ENCODE assay signal across 8 mouse cellular contexts in genomic region chr6:127155468-127155867, GRCm38 (mm10). TPM values are rescaled to one million over a fixed set of nuclear protein-coding genes. Genes with fewer than 3 reads are reported as not detected.
DNase-seq lines count a peak whose midpoint lies in the region; ATAC-seq and TF ChIP-seq lines count a peak whose summit lies in the region.

No protein-coding gene starts in this region.

- H3K4me2 ChIP-seq in forebrain, embryonic 14.5 days (ENCODE audit: low read length), result peak overlapping the region; percentile 76
- H3K4me2 ChIP-seq in intestine, postnatal 0 days (replicated peaks; ENCODE audit: low read depth), result peak overlapping the region; percentile 88

- intact Hi-C loops in gastrocnemius, postnatal 14 days (cut with DNase I; ENCODE audit: low total_unique reads), result loop anchor here (10.0 kb wide), 1 partner anchor 99 kb away; no protein-coding TSS in a partner anchor

- no peak for TF ChIP-seq CTCF in intestine, postnatal 0 days (IDR thresholded peaks at IDR 0.05; ENCODE audit: low read depth)

- H3K4me1 ChIP-seq in forebrain, embryonic 14.5 days (ENCODE audit: control insufficient read depth, insufficient read depth, low read length), result peaks cover 24% of the 10 kb centered on the region
- 0 out of 2 replicates have a peak, but pooled peaks cover 6% of the 10 kb centered on the region for H3K4me1 ChIP-seq in intestine, postnatal 0 days (replicated peaks; ENCODE audit: control insufficient read depth, insufficient read depth, low read length)

- H3K9ac ChIP-seq in forebrain, embryonic 14.5 days (ENCODE audit: low read length), result peak overlapping the region; percentile 43; the same call in 1 of the 2 replicates
- peak overlapping the region; percentile 19; the same call in 1 of the 2 replicates for H3K9ac ChIP-seq in intestine, postnatal 0 days (ENCODE audit: low read depth, low read length)

- peak; percentile 52 to 56 for DNase-seq in spleen, postnatal 36 days (ENCODE audit: low spot score in 2 of 2)
- DNase-seq in spleen, postnatal 14 days (ENCODE audit: low spot score in 2 of 2), result no peak
- no peak for DNase-seq in forebrain, embryonic 14.5 days (ENCODE audit: low spot score)
- DNase-seq in lung, postnatal 14 days, result peak; percentile 27
- peak; percentile 41 for DNase-seq in thymus, postnatal 0 days (ENCODE audit: low spot score)
- no peak for DNase-seq in gastrocnemius, postnatal 14 days
- no peak for DNase-seq in urinary bladder, postnatal 14 days (ENCODE audit: low spot score)

- no peak overlapping the region for H3K27ac ChIP-seq in forebrain, embryonic 14.5 days (ENCODE audit: low read depth, low read length)
- 0 out of 2 replicates have a peak overlapping the region, but pooled peaks have one; percentile 74 for H3K27ac ChIP-seq in intestine, postnatal 0 days (ENCODE audit: low read depth, low read length)

- under 1% methylated on average over 15 of the region's 15 CpGs for WGBS in forebrain, embryonic 14.5 days
- 1% methylated on average over 15 of the region's 15 CpGs for WGBS in intestine, postnatal 0 days

- H3K4me3 ChIP-seq in forebrain, embryonic 14.5 days (ENCODE audit: low read depth, low read length), result peak overlapping the region; percentile 34
- peak overlapping the region; percentile 65 for H3K4me3 ChIP-seq in intestine, postnatal 0 days (ENCODE audit: low read depth, low read length)

- peaks cover 37% of the 10 kb centered on the region for H3K27me3 ChIP-seq in forebrain, embryonic 14.5 days (replicated peaks; ENCODE audit: control insufficient read depth, insufficient read depth, low read length)
- peaks cover 37% of the 10 kb centered on the region for H3K27me3 ChIP-seq in intestine, postnatal 0 days (replicated peaks; ENCODE audit: control insufficient read depth, insufficient read depth, low read length)

- ATAC-seq in forebrain, embryonic 14.5 days, result no peak
- no peak for ATAC-seq in intestine, postnatal 0 days

- H3K9me3 ChIP-seq in forebrain, embryonic 14.5 days (replicated peaks; ENCODE audit: control insufficient read depth, low read length), result no peaks in the 10 kb centered on the region
- no peaks in the 10 kb centered on the region for H3K9me3 ChIP-seq in intestine, postnatal 0 days (ENCODE audit: control insufficient read depth)

- H3K36me3 ChIP-seq in forebrain, embryonic 14.5 days (ENCODE audit: control insufficient read depth, insufficient read depth, low read length), result no peaks in the 10 kb centered on the region
- H3K36me3 ChIP-seq in intestine, postnatal 0 days (ENCODE audit: control insufficient read depth, insufficient read depth), result no peaks in the 10 kb centered on the region

RNA-seq across cellular contexts. Expression of gene Ccnd2, which starts 3.5 kb away (rescaled TPM):
- 1,278 and 1,343 TPM in 2 replicates for polyA plus RNA-seq in forebrain, embryonic 14.5 days (2014; fragmentation: Nextera tagmentation; extraction: Ambion mirVana)
- polyA plus RNA-seq in intestine, postnatal 0 days (2015; fragmentation: Nextera tagmentation; extraction: Ambion mirVana), result 357 and 374 TPM in 2 replicates
- 279 and 280 TPM in 2 replicates for polyA plus RNA-seq in thymus, postnatal 0 days (2015; fragmentation: Nextera tagmentation; extraction: Ambion mirVana)
- 10 to 100 TPM; 17.6 to 31.6 TPM for total RNA-seq in gastrocnemius, postnatal 14 days (2021)

RNA-seq across cellular contexts. Expression of gene Tigar, which starts 46.1 kb away (rescaled TPM):
- polyA plus RNA-seq in forebrain, embryonic 14.5 days (2014; fragmentation: Nextera tagmentation; extraction: Ambion mirVana), result 7.4 and 8.1 TPM in 2 replicates
- polyA plus RNA-seq in intestine, postnatal 0 days (2015; fragmentation: Nextera tagmentation; extraction: Ambion mirVana), result 4.6 and 4.8 TPM in 2 replicates
- 3.0 and 3.2 TPM in 2 replicates for polyA plus RNA-seq in thymus, postnatal 0 days (2015; fragmentation: Nextera tagmentation; extraction: Ambion mirVana)
- total RNA-seq in gastrocnemius, postnatal 14 days (2021), result 10 to 100 TPM; 16.4 to 18.9 TPM

Comparison
In these comparisons a context has a peak if more than half of its experiments do, and no peak if none do; other contexts are left out.
1. DNase-seq: peak in spleen, postnatal 36 days (2 of 2), lung, postnatal 14 days (single experiment) and thymus, postnatal 0 days (single experiment); none in spleen, postnatal 14 days (0 of 2), forebrain, embryonic 14.5 days (single experiment), gastrocnemius, postnatal 14 days (single experiment) and urinary bladder, postnatal 14 days (single experiment).